Mouse (Mus musculus): ENCODE measurements around the gene Zmym6.

- TF ChIP-seq CTCF (IDR thresholded peaks at IDR 0.05; ENCODE audit: control insufficient read depth, insufficient read depth, insufficient replicate concordance, low read depth, low read length) (no peak), POLR2A (IDR thresholded peaks at IDR 0.05; ENCODE audit: control insufficient read depth, low read depth, low read length) (peak; percentile 64)
Observed at GRCm38 (mm10) chr4:127125834-127126463, 48.8 kb downstream of the Zmym6 start.

Data from testis, adult 2 months (tissue).